Mouse (Mus musculus) B cell, adult 67 days (primary cell): ENCODE data around the gene Snx5. TPM values are rescaled to one million over a fixed set of nuclear protein-coding genes. Genes with fewer than 3 reads are reported as not detected.

Experiments
- total RNA-seq, 2 experiments: library from RNA; stranded (reverse); gene quantifications; 4 replicates each; pipeline ENCODE4 v1.2.4; 2023

The Snx5 gene
- 1,000 to 10,000 TPM; 1,002 to 1,255 TPM for total RNA-seq

DNA sequence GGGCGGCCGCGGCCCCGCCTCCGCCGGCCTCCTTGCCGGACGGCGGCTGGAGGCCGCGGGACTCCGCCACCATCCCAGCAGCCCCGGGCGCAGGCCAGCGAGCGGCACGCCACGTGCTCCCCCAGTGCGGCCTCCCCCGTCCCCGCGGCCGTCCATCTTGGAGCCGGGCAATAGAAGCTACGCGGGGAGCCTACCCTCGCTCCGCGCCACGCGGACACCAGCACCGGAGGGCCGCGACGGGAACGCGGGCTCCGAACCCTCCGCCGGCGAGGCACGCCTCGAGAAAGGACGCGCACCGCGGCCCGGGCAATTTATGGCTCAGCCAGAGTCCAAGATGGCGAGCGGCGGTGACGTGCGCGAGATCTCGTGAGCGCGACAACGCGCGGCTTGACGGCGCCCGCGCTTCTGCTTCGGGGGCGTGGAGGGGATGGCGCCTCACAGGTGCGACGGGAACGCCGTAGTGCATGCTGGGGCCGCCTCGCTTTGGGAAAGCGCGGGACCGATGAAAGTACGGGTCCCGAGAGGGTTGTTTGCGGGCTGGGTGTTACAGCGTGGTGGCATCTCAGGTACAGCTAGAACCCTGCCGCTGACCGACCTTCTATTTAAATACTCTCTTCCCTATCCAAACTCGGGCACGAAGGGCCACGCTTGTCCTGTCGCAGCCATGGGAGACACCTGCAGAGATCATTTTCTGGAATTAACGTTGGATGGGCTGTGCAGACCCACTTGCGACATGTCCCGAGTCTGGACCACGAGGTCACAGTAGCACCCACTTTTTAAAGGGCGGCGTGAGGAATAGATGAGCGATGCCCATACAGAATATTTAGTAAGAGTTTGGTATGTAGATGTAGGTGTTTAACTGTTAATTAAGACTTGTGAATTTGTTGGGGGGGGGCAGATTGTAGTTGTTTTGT, at the start of gene Snx5, which contains the start of gene Mgme1:
Snx5 (minus strand) TSS at position 400 of the 914 bp plus-strand sequence.
Mgme1 (plus strand) TSS at position 157 of the 914 bp plus-strand sequence.

Other genes with a start within 250 kb of the Snx5 start
- gene Banf2, start 237.8 kb downstream of the Snx5 start, total RNA-seq, result not detected
- gene Mgme1, start 243 bp downstream of the Snx5 start, total RNA-seq, result 10 to 100 TPM in 1 of 2 experiments, 1 to 10 TPM in 1; 9.8 to 10.3 TPM
- not detected for gene Ovol2, start 61.2 kb upstream of the Snx5 start, total RNA-seq
- 10 to 100 TPM; 32.2 to 43.7 TPM for gene Kat14, start 98.1 kb upstream of the Snx5 start, total RNA-seq
- gene Pet117, start 98.1 kb upstream of the Snx5 start, total RNA-seq, result 10 to 100 TPM; 12.2 to 13.3 TPM